Mouse (Mus musculus) erythroblast, embryonic 14.5 days (primary cell): Measurements from ENCODE around the gene Hexim1.

Source experiments
- GATA1 ChIP-seq: IDR thresholded peaks from 2 replicates; pipeline ENCODE4 v1.6.1; 2012; ENCODE audit warnings: low read length, inconsistent platforms, mixed read lengths
- TAL1 ChIP-seq: IDR thresholded peaks from 3 replicates; pipeline ENCODE4 v1.6.1; 2012; ENCODE audit warnings: low read length, inconsistent platforms, mixed read lengths

GRCm38 (mm10) chr11:103158621-103159478, 42.8 kb downstream of the Hexim1 start:
- no peak for TF ChIP-seq GATA1
- no peak for TF ChIP-seq TAL1
